ENCODE assay signal across 8 mouse cellular contexts in genomic region chr16:10879467-10879866, GRCm38 (mm10). TPM values are rescaled to one million over a fixed set of nuclear protein-coding genes. Genes with fewer than 3 reads are reported as not detected.
DNase-seq lines count a peak whose midpoint lies in the region; ATAC-seq and TF ChIP-seq lines count a peak whose summit lies in the region.

No protein-coding gene starts in this region.

- H3K36me3 ChIP-seq in hindbrain, embryonic 10.5 days: no peaks in the 10 kb centered on the region
- H3K36me3 ChIP-seq in hindbrain, embryonic 16.5 days (ENCODE audit: control insufficient read depth, insufficient read depth, low read length): no peaks in the 10 kb centered on the region
- H3K36me3 ChIP-seq in spleen, adult 2 months (ENCODE audit: control insufficient read depth, insufficient read depth, low read length): no peaks in the 10 kb centered on the region

- no peak for TF ChIP-seq POLR2A in spleen, adult 2 months (IDR thresholded peaks at IDR 0.05; ENCODE audit: low read depth, low read length)

- H3K27me3 ChIP-seq in hindbrain, embryonic 10.5 days (ENCODE audit: insufficient read depth, poor library complexity, severe bottlenecking): no peaks in the 10 kb centered on the region
- H3K27me3 ChIP-seq in hindbrain, embryonic 16.5 days (replicated peaks; ENCODE audit: control insufficient read depth, insufficient read depth, low read length): no peaks in the 10 kb centered on the region
- no peaks in the 10 kb centered on the region for H3K27me3 ChIP-seq in spleen, adult 2 months (ENCODE audit: control insufficient read depth, insufficient read depth, low read length)

- TF ChIP-seq CTCF in spleen, adult 2 months (IDR thresholded peaks at IDR 0.05; ENCODE audit: extremely low read depth, insufficient read depth, insufficient read length, insufficient replicate concordance): peak; percentile 54; the same call in 1 of the 2 replicates

- peak; percentile 71 for DNase-seq in hindbrain, embryonic 10.5 days (ENCODE audit: low spot score)
- DNase-seq in R1 (ENCODE audit: low read depth, low spot score): peak; percentile 66
- peak; percentile 53 for DNase-seq in embryo, embryonic 11.5 days (ENCODE audit: low read depth, low spot score)
- peak; percentile 72 to 76 for DNase-seq in layer of hippocampus, postnatal 10 days (ENCODE audit: low spot score in 2 of 2)
- peak; percentile 88 for DNase-seq in lung, postnatal 36 days
- peak; percentile 47 to 60 for DNase-seq in spleen, adult 2 months (ENCODE audit: low read depth in 1 of 2, low spot score in 2 of 2)

- no peak overlapping the region for H3K9ac ChIP-seq in hindbrain, embryonic 16.5 days (ENCODE audit: low read depth, low read length)

- H3K4me1 ChIP-seq in hindbrain, embryonic 10.5 days (replicated peaks): peaks cover 26% of the 10 kb centered on the region
- H3K4me1 ChIP-seq in hindbrain, embryonic 16.5 days (ENCODE audit: control insufficient read depth, insufficient read depth, low read depth, low read length): no peaks in the 10 kb centered on the region
- H3K4me1 ChIP-seq in spleen, adult 2 months (ENCODE audit: control insufficient read depth, insufficient read depth, insufficient read length): no peaks in the 10 kb centered on the region; the same call in 1 of the 2 replicates

- no peaks in the 10 kb centered on the region for H3K9me3 ChIP-seq in hindbrain, embryonic 10.5 days
- H3K9me3 ChIP-seq in hindbrain, embryonic 16.5 days (ENCODE audit: control insufficient read depth, low read length): no peaks in the 10 kb centered on the region

- no peak for ATAC-seq in hindbrain, embryonic 16.5 days
- peak; percentile 19 to 65; a peak in 2 of 4 replicates for ATAC-seq in hematopoietic stem cell, adult 5-6 weeks (replicated peaks in 1 of 2; ENCODE audit: insufficient read depth in 1 of 2, low FRiP score in 2 of 2, low TSS enrichment in 1 of 2, low read depth in 1 of 2, poor library complexity in 2 of 2, severe bottlenecking in 2 of 2)

- 96% methylated on average over 1 of the region's 1 CpGs for WGBS in hindbrain, embryonic 10.5 days
- WGBS in hindbrain, embryonic 16.5 days: 100% methylated on average over 1 of the region's 1 CpGs
- 97% methylated on average over 1 of the region's 1 CpGs for WGBS in spleen, adult 2 months

- H3K4me2 ChIP-seq in hindbrain, embryonic 16.5 days (ENCODE audit: low read length): no peak overlapping the region

- H3K27ac ChIP-seq in hindbrain, embryonic 10.5 days: 0 out of 2 replicates have a peak overlapping the region, but pooled peaks have one; percentile 5
- H3K27ac ChIP-seq in hindbrain, embryonic 16.5 days (ENCODE audit: low read depth, low read length): no peak overlapping the region
- no peak overlapping the region for H3K27ac ChIP-seq in spleen, adult 2 months (ENCODE audit: insufficient read depth, low read length)

- H3K4me3 ChIP-seq in hindbrain, embryonic 10.5 days: no peak overlapping the region
- no peak overlapping the region for H3K4me3 ChIP-seq in hindbrain, embryonic 16.5 days (ENCODE audit: low read length)
- no peak overlapping the region for H3K4me3 ChIP-seq in spleen, adult 2 months (ENCODE audit: extremely low read depth, insufficient read depth, insufficient read length)

RNA-seq across cellular contexts. Expression of gene Rmi2, which starts 44.6 kb away (rescaled TPM):
- polyA plus RNA-seq in hindbrain, embryonic 10.5 days (2016; fragmentation: Nextera tagmentation; extraction: Ambion mirVana): 2.5 and 4.7 TPM in 2 replicates
- 0.70 and 0.74 TPM in 2 replicates for polyA plus RNA-seq in hindbrain, embryonic 16.5 days (2015; fragmentation: Nextera tagmentation; extraction: Ambion mirVana)
- 8.0 and 8.6 TPM in 2 replicates for total RNA-seq in hematopoietic stem cell, adult 5-6 weeks (2017)
- under 1 TPM; 0.29 to 0.48 TPM for total RNA-seq in layer of hippocampus, postnatal 10 days (2021)
- 1.9 and 6.8 TPM in 2 replicates for polyA plus RNA-seq in spleen, adult 2 months (2012; rRNA removed)
